Mouse (Mus musculus): Measurements from ENCODE around the gene Lenep. TPM values are rescaled to one million over a fixed set of nuclear protein-coding genes. Genes with fewer than 3 reads are reported as not detected.

Gene Lenep
- not detected in 2 replicates for polyA plus RNA-seq (2012; rRNA removed)

GRCm38 (mm10) chr3:89402693-89403092, at the start of gene Lenep:
Gene Lenep, minus strand, starts transcription at chr3:89402793.

GRCm38 (mm10) chr3:89436176-89437113, 33.9 kb upstream of the Lenep start, which contains the start of gene Pbxip1:
Gene Pbxip1, plus strand, starts transcription at chr3:89436706.

GRCm38 (mm10) chr3:89430171-89431159, 27.9 kb upstream of the Lenep start, which contains the start of gene Pygo2:
Gene Pygo2, plus strand, starts transcription at chr3:89430214.

GRCm38 (mm10) chr3:89418170-89418860, 15.7 kb upstream of the Lenep start, which contains the start of the genes Cks1b and Shc1:
Gene Cks1b, minus strand, starts transcription at chr3:89418383.
Gene Shc1, plus strand, starts transcription at chr3:89418443.

GRCm38 (mm10) chr3:89411490-89412393, 9.1 kb upstream of the Lenep start, which contains the start of gene Flad1:
Gene Flad1, minus strand, starts transcription at chr3:89411870.

GRCm38 (mm10) chr3:89394006-89394893, 8.3 kb downstream of the Lenep start, which contains the start of gene Zbtb7b:
Gene Zbtb7b, minus strand, starts transcription at chr3:89394776.

GRCm38 (mm10) chr3:89365153-89365485, 37.5 kb downstream of the Lenep start, which contains the start of gene Dcst1:
Gene Dcst1, minus strand, starts transcription at chr3:89365253.

GRCm38 (mm10) chr3:89361675-89362074, 40.9 kb downstream of the Lenep start, which contains the start of gene Dcst2:
Gene Dcst2, plus strand, starts transcription at chr3:89361975.

Other genes starting within 250 kb of the Lenep start
- gene Hcn3, start 242.6 kb downstream of the Lenep start, polyA plus RNA-seq (2012; rRNA removed), result 1.1 and 1.4 TPM in 2 replicates
- gene Clk2, start 238.0 kb downstream of the Lenep start, polyA plus RNA-seq (2012; rRNA removed), result 42.4 and 43.0 TPM in 2 replicates
- 95.0 and 102 TPM in 2 replicates for gene Scamp3, start 225.3 kb downstream of the Lenep start, polyA plus RNA-seq (2012; rRNA removed)
- 40.2 and 42.7 TPM in 2 replicates for gene Fam189b, start 219.7 kb downstream of the Lenep start, polyA plus RNA-seq (2012; rRNA removed)
- 60.8 and 73.9 TPM in 2 replicates for gene Gba, start 199.9 kb downstream of the Lenep start, polyA plus RNA-seq (2012; rRNA removed)
- 48.4 and 68.6 TPM in 2 replicates for gene Thbs3, start 187.6 kb downstream of the Lenep start, polyA plus RNA-seq (2012; rRNA removed)
- 165 and 219 TPM in 2 replicates for gene Mtx1, start 175.7 kb downstream of the Lenep start, polyA plus RNA-seq (2012; rRNA removed)
- 26.0 and 27.3 TPM in 2 replicates for gene Muc1, start 173.7 kb downstream of the Lenep start, polyA plus RNA-seq (2012; rRNA removed)
- gene Krtcap2, start 156.8 kb downstream of the Lenep start, polyA plus RNA-seq (2012; rRNA removed), result 263 and 392 TPM in 2 replicates
- gene Trim46, start 156.5 kb downstream of the Lenep start, polyA plus RNA-seq (2012; rRNA removed), result 60.5 TPM in 2 replicates
- 440 and 595 TPM in 2 replicates for gene Dpm3, start 143.4 kb downstream of the Lenep start, polyA plus RNA-seq (2012; rRNA removed)
- 254 and 375 TPM in 2 replicates for gene Slc50a1, start 132.2 kb downstream of the Lenep start, polyA plus RNA-seq (2012; rRNA removed)
- 126 and 153 TPM in 2 replicates for gene Efna1, start 121.7 kb downstream of the Lenep start, polyA plus RNA-seq (2012; rRNA removed)
- 9.3 and 13.3 TPM in 2 replicates for gene Efna3, start 79.8 kb downstream of the Lenep start, polyA plus RNA-seq (2012; rRNA removed)
- gene Efna4, start 64.8 kb downstream of the Lenep start, polyA plus RNA-seq (2012; rRNA removed), result 17.4 and 24.5 TPM in 2 replicates
- gene Adam15, start 52.8 kb downstream of the Lenep start, polyA plus RNA-seq (2012; rRNA removed), result 211 and 244 TPM in 2 replicates
- gene Dcst2, start 40.8 kb downstream of the Lenep start, polyA plus RNA-seq (2012; rRNA removed), result 0.67 and 1.0 TPM in 2 replicates
- 0.77 and 1.1 TPM in 2 replicates for gene Dcst1, start 37.5 kb downstream of the Lenep start, polyA plus RNA-seq (2012; rRNA removed)
- gene Zbtb7b, start 8.0 kb downstream of the Lenep start, polyA plus RNA-seq (2012; rRNA removed), result 214 and 219 TPM in 2 replicates
- 37.4 and 39.6 TPM in 2 replicates for gene Flad1, start 9.1 kb upstream of the Lenep start, polyA plus RNA-seq (2012; rRNA removed)
- gene Cks1b, start 15.6 kb upstream of the Lenep start, polyA plus RNA-seq (2012; rRNA removed), result 9.7 and 11.2 TPM in 2 replicates
- gene Shc1, start 15.7 kb upstream of the Lenep start, polyA plus RNA-seq (2012; rRNA removed), result 75.3 and 76.4 TPM in 2 replicates
- 131 and 151 TPM in 2 replicates for gene Pygo2, start 27.4 kb upstream of the Lenep start, polyA plus RNA-seq (2012; rRNA removed)
- 90.6 and 98.9 TPM in 2 replicates for gene Pbxip1, start 33.9 kb upstream of the Lenep start, polyA plus RNA-seq (2012; rRNA removed)
- gene Pmvk, start 51.7 kb upstream of the Lenep start, polyA plus RNA-seq (2012; rRNA removed), result 18.7 and 31.3 TPM in 2 replicates
- 8.4 and 9.0 TPM in 2 replicates for gene Kcnn3, start 117.4 kb upstream of the Lenep start, polyA plus RNA-seq (2012; rRNA removed)

All from colon, adult 2 months (tissue).